Mouse (Mus musculus) heart, adult 2 months (tissue): Measurements from ENCODE around the gene Slc6a21.

Source experiments
- CTCF ChIP-seq: fragments of 200-600 bp; IDR thresholded peaks from 2 replicates; pipeline ENCODE4 v1.8.1; 2022; ENCODE audit warnings: antibody characterized with exemption, mild to moderate bottlenecking, moderate library complexity
- EP300 ChIP-seq: fragments of 200-500 bp; IDR thresholded peaks from 2 replicates; pipeline ENCODE4 v1.6.1; 2011; ENCODE audit warnings: low read depth, low read length, control low read depth; ENCODE audit not compliant: insufficient read depth
- POLR2A ChIP-seq: fragments of 200-500 bp; IDR thresholded peaks from 2 replicates; pipeline ENCODE4 v1.6.1; 2011; ENCODE audit warnings: mild to moderate bottlenecking, low read depth, low read length, control low read depth; ENCODE audit not compliant: insufficient read depth

GRCm38 (mm10) chr7:45257063-45257840 is 20.1 kb upstream of the Slc6a21 start:
- no peak for TF ChIP-seq CTCF
- TF ChIP-seq POLR2A, result no peak
- TF ChIP-seq EP300, result no peak
